Mouse (Mus musculus) cerebellum, adult 18-20 months (tissue): ENCODE measurements at regions not wholly inside any gene's neighbourhood (a gene's known extent, or its start where the extent isn't known, plus 50 kb on each side); places are given as distances from the start of the nearest gene placed in this dataset.
A peak's percentile ranks its signal among the peaks of the same experiment; 100 is the strongest.

ENCODE experiments used
- DNase-seq, 2 experiments: peaks; one replicate each; pipeline ENCODE4 v3.0.0; 2021

DNA sequence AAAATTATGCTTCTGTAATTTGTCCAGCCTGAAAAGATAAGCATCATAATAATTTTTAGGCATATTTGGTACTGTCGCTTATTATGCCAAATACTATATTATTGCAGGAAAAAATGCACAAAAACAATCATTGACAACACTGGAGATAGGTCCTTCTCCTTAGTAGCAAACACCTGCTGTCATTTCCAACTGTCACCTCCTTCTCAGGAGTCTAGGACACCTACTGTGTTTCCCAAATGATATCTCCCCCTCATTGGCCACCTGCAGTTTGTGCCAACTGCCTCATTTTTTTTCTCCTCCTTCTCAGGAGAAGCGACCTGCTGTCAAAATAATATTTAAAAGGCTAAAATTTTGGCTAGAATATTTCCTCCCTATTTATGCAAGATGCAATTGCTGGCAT, 202.1 kb upstream of the Pabpc5 start:
- peak; percentile 13 to 22 for DNase-seq
